Mouse (Mus musculus) spleen, postnatal 4 days (tissue): ENCODE measurements at regions not wholly inside any gene's neighbourhood (a gene's known extent, or its start where the extent isn't known, plus 50 kb on each side); places are given as distances from the start of the nearest gene placed in this dataset.
"Not testable (repeated sequence)": the region's sequence is repeated elsewhere in the genome, so short reads cannot be mapped to it uniquely, and the experiment has no call there.

Source experiments
- DNase-seq, 2 experiments: peaks; one replicate each; pipeline ENCODE4 v3.0.0; 2022; ENCODE audit warnings: low spot score in 2 of 2

- no peak for DNase-seq
These were observed 631.6 kb downstream of the Rpia start for GRCm38 (mm10) chr6:70160442-70160841.

GRCm38 (mm10) chr6:70155771-70156170, 636.3 kb downstream of the Rpia start:
- DNase-seq: not testable (repeated sequence)

DNA sequence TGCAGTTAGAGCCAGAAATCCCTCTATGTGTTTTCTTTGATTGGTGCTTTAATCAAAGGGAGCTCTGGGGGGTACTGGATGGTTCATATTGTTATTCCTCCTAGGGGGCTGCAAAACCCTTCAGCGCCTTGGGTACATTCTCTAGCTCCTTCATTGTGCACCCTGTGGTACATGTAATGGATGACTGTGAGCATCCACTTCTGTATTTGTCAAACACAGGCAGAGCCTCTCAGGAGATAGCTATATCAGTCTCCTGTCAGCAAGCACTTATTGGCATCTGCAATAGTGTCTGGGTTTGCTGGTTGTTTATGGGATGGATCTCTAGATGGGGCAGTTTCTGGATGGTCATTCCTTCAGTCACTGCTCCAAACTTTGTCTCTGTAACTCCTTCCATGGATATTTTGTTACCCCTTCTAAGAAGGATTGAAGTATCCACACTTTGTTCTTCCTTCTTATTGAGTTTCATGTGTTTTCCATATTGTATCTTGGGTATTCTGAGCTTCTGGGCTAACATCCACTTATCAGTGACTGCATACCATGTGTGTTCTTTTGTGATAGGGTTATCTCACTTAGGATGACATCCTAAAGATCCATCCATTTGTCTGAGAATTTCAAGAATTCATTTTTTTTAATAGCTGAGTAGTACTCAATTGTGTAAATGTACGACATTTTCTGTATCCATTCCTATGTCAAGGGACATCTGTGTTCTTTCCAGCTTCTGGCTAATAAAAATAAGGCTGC, 640.8 kb downstream of the Rpia start:
- not testable (repeated sequence) for DNase-seq

GRCm38 (mm10) chr6:70146986-70147385, 645.0 kb downstream of the Rpia start:
- no peak for DNase-seq

GRCm38 (mm10) chr6:70143341-70143740, 648.7 kb downstream of the Rpia start:
- DNase-seq: not testable (repeated sequence)

- DNase-seq: no peak
These were observed 675.2 kb downstream of the Rpia start for GRCm38 (mm10) chr6:70116811-70117210.

- DNase-seq: no peak
These were observed 680.1 kb downstream of the Rpia start for GRCm38 (mm10) chr6:70111892-70112291.

- DNase-seq: not testable (repeated sequence)
These were observed 682.6 kb downstream of the Rpia start for GRCm38 (mm10) chr6:70109412-70109811.

DNA sequence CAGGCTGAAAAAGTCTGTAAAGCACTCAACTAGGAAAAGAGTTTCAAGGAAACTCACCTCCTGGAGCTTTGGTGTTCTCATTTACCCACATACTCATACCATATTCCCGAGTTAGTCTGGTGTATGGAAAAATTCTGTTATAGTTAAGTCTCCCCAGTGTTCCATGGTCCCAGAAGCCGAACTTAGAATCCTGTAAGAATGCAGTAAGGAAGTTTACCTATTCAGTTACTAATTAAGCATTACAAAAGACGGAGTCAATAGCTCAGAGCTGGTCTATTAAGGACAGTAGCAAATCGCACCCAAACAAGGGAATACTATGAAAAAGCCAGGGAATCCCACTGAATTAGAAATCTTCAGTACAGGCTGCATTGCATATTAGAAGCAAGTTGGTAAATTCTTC, 688.3 kb downstream of the Rpia start:
- DNase-seq: no peak

GRCm38 (mm10) chr6:70103174-70103573, 688.9 kb downstream of the Rpia start:
- DNase-seq: not testable (repeated sequence)

GRCm38 (mm10) chr6:70088041-70088440, 704.0 kb downstream of the Rpia start:
- DNase-seq: no peak

DNA sequence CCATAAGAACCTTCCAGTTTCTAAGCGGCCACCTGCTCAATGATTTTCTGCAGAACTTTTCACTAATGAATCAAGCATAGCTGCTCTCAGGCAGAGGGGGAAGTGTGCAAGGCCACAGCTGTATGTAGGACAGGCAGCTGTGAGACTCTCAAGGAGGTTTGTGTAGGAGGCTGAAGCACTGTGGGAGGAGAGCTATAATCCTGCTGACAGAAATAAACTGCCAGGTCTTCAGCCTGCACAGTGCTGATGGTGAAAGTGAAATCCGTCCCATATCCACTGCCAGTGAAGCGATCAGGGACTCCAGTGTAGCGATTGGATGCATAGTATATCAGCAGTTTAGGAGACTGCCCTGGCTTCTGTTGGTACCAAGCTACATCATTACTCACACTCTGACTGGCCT, 718.2 kb downstream of the Rpia start:
- peak in 1 of 2 experiments; percentile 13 for DNase-seq

- no peak for DNase-seq
These were observed 720.0 kb downstream of the Rpia start for GRCm38 (mm10) chr6:70072007-70072406.

DNA sequence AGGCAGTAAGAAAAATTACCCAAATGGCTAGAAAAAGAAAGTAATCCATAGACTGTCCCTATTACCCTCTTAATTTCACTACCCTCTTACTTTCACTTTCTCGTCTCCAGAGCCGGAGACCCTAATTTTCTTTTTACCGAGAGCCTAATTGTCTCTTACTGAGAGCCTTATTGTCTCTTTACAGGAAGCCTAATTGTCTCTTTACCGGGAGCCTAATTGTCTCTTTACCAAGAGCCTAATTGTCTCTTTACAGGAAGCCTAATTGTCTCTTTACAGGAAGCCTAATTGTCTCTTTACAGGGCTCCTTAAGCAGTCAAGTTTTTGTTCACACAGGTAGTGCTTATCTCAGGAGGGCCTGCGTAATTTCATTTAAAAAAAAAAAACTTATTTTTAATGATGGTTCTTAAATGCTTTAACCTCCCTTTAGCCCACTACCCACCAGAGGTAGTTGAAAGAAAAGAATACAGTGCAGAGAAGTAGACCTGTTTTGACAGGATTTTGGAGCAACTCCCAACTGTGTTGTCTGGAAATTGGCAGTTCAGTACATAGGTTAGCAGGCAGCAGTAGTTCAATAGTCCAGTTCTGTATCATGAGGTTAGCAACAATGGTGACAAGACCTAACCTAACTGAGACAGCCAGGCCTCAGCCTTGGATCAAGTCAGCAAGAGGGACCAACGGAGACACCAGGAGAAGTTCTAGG, 724.2 kb downstream of the Rpia start:
- DNase-seq: no peak

- peak in 1 of 2 experiments; percentile 18 for DNase-seq
These were observed 733.0 kb downstream of the Rpia start for GRCm38 (mm10) chr6:70059028-70059427.

GRCm38 (mm10) chr6:70058374-70058773, 733.7 kb downstream of the Rpia start:
- DNase-seq: no peak

DNA sequence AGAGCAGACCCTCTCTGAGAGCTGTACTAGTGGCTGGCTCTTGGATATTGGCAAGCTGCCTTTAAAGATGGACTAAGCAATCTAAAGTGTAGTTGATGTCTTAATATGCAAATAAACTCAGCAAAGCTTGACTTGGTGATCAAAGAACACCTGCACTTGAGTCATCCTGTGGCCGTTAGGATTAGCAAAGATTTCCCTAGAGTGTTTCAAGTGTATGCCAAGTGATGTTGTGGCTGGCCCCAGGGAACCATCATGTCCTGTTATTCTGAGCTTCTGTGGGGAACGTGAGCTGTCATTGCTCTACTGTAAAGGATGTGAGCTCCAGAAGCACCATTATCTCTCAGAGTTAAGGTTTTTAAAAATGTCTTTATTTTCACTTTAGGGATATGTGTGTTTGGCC, 751.1 kb downstream of the Rpia start:
- no peak for DNase-seq

- DNase-seq: no peak
These were observed 758.4 kb downstream of the Rpia start for GRCm38 (mm10) chr6:70033674-70034073.

DNA sequence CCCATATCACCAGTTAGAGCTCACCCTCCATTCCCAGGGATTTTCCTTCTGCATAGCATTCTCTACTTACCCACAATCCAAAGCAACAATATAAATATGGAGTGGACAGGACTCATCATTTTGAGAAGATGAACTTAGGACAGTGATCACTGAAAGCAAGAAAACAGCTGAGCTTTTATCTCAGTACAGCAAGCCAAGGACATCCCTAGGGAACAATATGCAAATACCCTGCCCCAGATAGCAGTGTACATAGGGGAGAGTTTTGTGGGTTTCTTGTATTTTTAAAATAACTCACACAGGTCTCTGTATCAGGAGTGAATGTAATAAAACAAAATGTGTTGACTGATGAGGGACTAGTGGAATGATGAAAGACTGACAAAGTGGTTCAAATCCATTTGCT, 780.5 kb downstream of the Rpia start:
- no peak for DNase-seq
